Mouse (Mus musculus) CH12.LX (cell line): ENCODE data around the gene Rsph6a. TPM values are rescaled to one million over a fixed set of nuclear protein-coding genes. Genes with fewer than 3 reads are reported as not detected.

Experiments used
- DNase-seq: peaks from one replicate; pipeline ENCODE4 v3.0.0-alpha.2; 2013; ENCODE audit errors: extremely low read depth
- H3K27ac ChIP-seq: 2 replicates; pipeline ENCODE4 v1.5.1; 2012; ENCODE audit warnings: low read depth, mild to moderate bottlenecking, control low read depth, moderate library complexity; ENCODE audit not compliant: insufficient read depth
- H3K27me3 ChIP-seq: replicated peaks from 2 replicates; pipeline ENCODE3; 2012; ENCODE audit warnings: inconsistent platforms
- H3K36me3 ChIP-seq, 2 experiments: replicated peaks in 1 of 2; 2 replicates each; pipeline versions ENCODE3 to v1.6.1; 2012; ENCODE audit warnings: inconsistent platforms in 1 of 2, low read length in 1 of 2, mild to moderate bottlenecking in 1 of 2, mixed read lengths in 1 of 2, moderate library complexity in 1 of 2; ENCODE audit not compliant: control insufficient read depth in 1 of 2, insufficient read depth in 1 of 2
- H3K4me1 ChIP-seq, 2 experiments: 2 replicates each; pipeline ENCODE4 v1.6.1; 2012; ENCODE audit warnings: inconsistent platforms in 1 of 2, moderate library complexity in 1 of 2; ENCODE audit not compliant: insufficient read depth in 2 of 2, control insufficient read depth in 1 of 2
- H3K4me2 ChIP-seq: 2 replicates; pipeline ENCODE4 v1.6.1; 2012; ENCODE audit warnings: low read depth, mild to moderate bottlenecking, control low read depth; ENCODE audit not compliant: poor library complexity, insufficient read depth, severe bottlenecking
- H3K4me3 ChIP-seq, 3 experiments: fragments of 150-350 bp in 1 of 3; sonication (generic) in 1 of 3; replicated peaks in 1 of 3; 2 replicates each; pipeline versions ENCODE3 to v1.5.1; 2011 to 2012; ENCODE audit warnings: low read depth in 2 of 3, low read length in 2 of 3, mild to moderate bottlenecking in 2 of 3, moderate library complexity in 2 of 3, control low read depth in 1 of 3, improper control_type of control experiment in 1 of 3, inconsistent platforms in 1 of 3, mixed read lengths in 1 of 3; ENCODE audit not compliant: poor library complexity in 1 of 3
- H3K79me2 ChIP-seq: replicated peaks from 2 replicates; pipeline ENCODE4 v1.6.1; 2012; ENCODE audit warnings: mild to moderate bottlenecking, moderate library complexity; ENCODE audit not compliant: control insufficient read depth, poor library complexity, insufficient read depth, severe bottlenecking; ENCODE audit errors: extremely low read depth
- H3K9ac ChIP-seq: 2 replicates; pipeline ENCODE4 v1.6.1; 2012; ENCODE audit warnings: low read depth, mild to moderate bottlenecking, control low read depth, moderate library complexity; ENCODE audit not compliant: insufficient read depth
- H3K9me3 ChIP-seq: replicated peaks from 2 replicates; pipeline ENCODE3; 2012; ENCODE audit warnings: low read length, inconsistent platforms, mixed read lengths
- CHD1 ChIP-seq: IDR thresholded peaks from 2 replicates; pipeline ENCODE4 v1.6.1; 2012; ENCODE audit warnings: low read depth, low read length, improper control_type of control experiment, inconsistent platforms
- E2F4 ChIP-seq: IDR thresholded peaks from 2 replicates; pipeline ENCODE4 v1.6.1; 2011; ENCODE audit warnings: low read depth, low read length, improper control_type of control experiment; ENCODE audit not compliant: insufficient replicate concordance
- EP300 ChIP-seq: IDR thresholded peaks from 2 replicates; pipeline ENCODE4 v1.6.1; 2011; ENCODE audit warnings: low read length, improper control_type of control experiment
- ETS1 ChIP-seq: conservative IDR thresholded peaks from 2 replicates; pipeline ENCODE4 v1.6.1; 2012; ENCODE audit warnings: low read depth, mild to moderate bottlenecking, inconsistent platforms, low read length, improper control_type of control experiment, moderate library complexity
- HCFC1 ChIP-seq: IDR thresholded peaks from 2 replicates; pipeline ENCODE4 v1.6.1; 2012; ENCODE audit warnings: low read depth, mild to moderate bottlenecking, inconsistent platforms, low read length, improper control_type of control experiment
- IRF4 ChIP-seq: IDR thresholded peaks from 2 replicates; pipeline ENCODE4 v1.6.1; 2014; ENCODE audit warnings: low read depth, mild to moderate bottlenecking, inconsistent platforms, low read length, improper control_type of control experiment
- KAT2A ChIP-seq: IDR thresholded peaks from 2 replicates; pipeline ENCODE4 v1.6.1; 2012; ENCODE audit warnings: low read length, improper control_type of control experiment, inconsistent platforms; ENCODE audit not compliant: insufficient replicate concordance
- MAFK ChIP-seq: IDR thresholded peaks from 2 replicates; pipeline ENCODE4 v1.6.1; 2011; ENCODE audit warnings: low read length, improper control_type of control experiment; ENCODE audit not compliant: insufficient replicate concordance
- MXI1 ChIP-seq: IDR thresholded peaks from 2 replicates; pipeline ENCODE4 v1.6.1; 2011; ENCODE audit warnings: mild to moderate bottlenecking, low read depth, low read length, improper control_type of control experiment
- MYC ChIP-seq: IDR thresholded peaks from 2 replicates; pipeline ENCODE4 v1.6.1; 2011; ENCODE audit warnings: low read depth, mild to moderate bottlenecking, improper control_type of control experiment, low read length
- NELFE ChIP-seq: IDR thresholded peaks from 2 replicates; pipeline ENCODE4 v1.6.1; 2011; ENCODE audit warnings: low read depth, low read length, improper control_type of control experiment
- NRF1 ChIP-seq: IDR thresholded peaks from 2 replicates; pipeline ENCODE4 v1.6.1; 2014; ENCODE audit warnings: low read depth, mild to moderate bottlenecking, inconsistent platforms, low read length, improper control_type of control experiment, moderate library complexity
- POLR2AphosphoS2 ChIP-seq: IDR thresholded peaks from 2 replicates; pipeline ENCODE4 v1.6.1; 2011; ENCODE audit warnings: low read depth, low read length, improper control_type of control experiment
- RAD21 ChIP-seq: IDR thresholded peaks from 2 replicates; pipeline ENCODE4 v1.6.1; 2011; ENCODE audit warnings: low read depth, mild to moderate bottlenecking, low read length, improper control_type of control experiment, moderate library complexity
- RCOR1 ChIP-seq: conservative IDR thresholded peaks from 2 replicates; pipeline ENCODE4 v1.6.1; 2012; ENCODE audit warnings: low read depth, mild to moderate bottlenecking, inconsistent platforms, low read length, improper control_type of control experiment
- SIN3A ChIP-seq: IDR thresholded peaks from 2 replicates; pipeline ENCODE4 v1.6.1; 2012; ENCODE audit warnings: low read length, improper control_type of control experiment, inconsistent platforms
- TCF12 ChIP-seq: IDR thresholded peaks from 2 replicates; pipeline ENCODE4 v1.6.1; 2014; ENCODE audit warnings: low read depth, mild to moderate bottlenecking, inconsistent platforms, low read length, improper control_type of control experiment
- ZC3H11A ChIP-seq: IDR thresholded peaks from 2 replicates; pipeline ENCODE4 v1.6.1; 2012; ENCODE audit warnings: low read depth, mild to moderate bottlenecking, inconsistent platforms, low read length, improper control_type of control experiment
- ZNF384 ChIP-seq: IDR thresholded peaks from 2 replicates; pipeline ENCODE4 v1.6.1; 2012; ENCODE audit warnings: low read depth, low read length, improper control_type of control experiment, inconsistent platforms
- dilution Hi-C: fragments of 300-500 bp; cut with MboI; formaldehyde crosslinking; loops from 2 replicates; pipeline ENCODE4 v1.14.3; 2020; ENCODE audit warnings: low sequenced_read_pairs; ENCODE audit not compliant: extremely low pct_unique_long_range_greater_than_20kb, extremely low pct_ligation_motif_present
- in situ Hi-C: fragments of 300-500 bp; cut with MboI; formaldehyde crosslinking; loops from 3 replicates; pipeline ENCODE4 v1.14.3; 2019; ENCODE audit warnings: low sequenced_read_pairs, low pct_ligation_motif_present, low pct_unique_long_range_greater_than_20kb, mixed read lengths
- polyA plus RNA-seq: library from polyadenylated mRNA; unstranded; fragments of >175 nt; gene quantifications from 2 replicates; pipeline ENCODE4 v1.2.1, GENCODE M21; 2012; ENCODE audit warnings: low read depth; ENCODE audit not compliant: insufficient read length
- total RNA-seq, 2 experiments: library from RNA; depleted of rRNA; stranded (reverse); fragments of 300-350 nt in 1 of 2; fragments of >200 nt in 1 of 2; gene quantifications; 2 replicates each; pipeline ENCODE4 v1.2.3; 2012 to 2014

Rsph6a gene
- total and polyA plus RNA-seq, 3 experiments = 0.25 TPM; not detected in 2

GRCm38 (mm10) chr7:19052345-19053135, 1.9 kb upstream of the Rsph6a start:
- no peak overlapping the region for H3K9ac ChIP-seq
- dilution Hi-C loops = no loop called here
- no peaks in the 10 kb centered on the region for H3K79me2 ChIP-seq
- no peak overlapping the region for H3K4me2 ChIP-seq
- H3K9me3 ChIP-seq = no peaks in the 10 kb centered on the region
- peaks cover 0 to 12% of the 10 kb centered on the region in 2 experiments; a peak in 1 of 4 replicates for H3K4me1 ChIP-seq
- in situ Hi-C loops = no loop called here
- H3K27me3 ChIP-seq = no peaks in the 10 kb centered on the region
- no peak overlapping the region for H3K4me3 ChIP-seq
- no peak overlapping the region for H3K27ac ChIP-seq
- no peak for DNase-seq
- H3K36me3 ChIP-seq = peaks cover 78 to 100% of the 10 kb centered on the region in 2 experiments
- TF ChIP-seq HCFC1 (no peak), KAT2A (no peak), POLR2AphosphoS2 (no peak), TCF12 (no peak), ETS1 (no peak), ZC3H11A (no peak), MYC (no peak), NRF1 (no peak), MAFK (no peak), E2F4 (no peak), RCOR1 (no peak), IRF4 (no peak), SIN3A (no peak), ZNF384 (no peak), NELFE (no peak)

GRCm38 (mm10) chr7:19053136-19053532, 1.4 kb upstream of the Rsph6a start:
- Histone ChIP-seq H3K4me3 (no peak overlapping the region), H3K4me2 (no peak overlapping the region), H3K9me3 (no peaks in the 10 kb centered on the region), H3K9ac (no peak overlapping the region), H3K36me3 (peaks cover 74 to 100% of the 10 kb centered on the region in 2 experiments), H3K27ac (no peak overlapping the region), H3K27me3 (no peaks in the 10 kb centered on the region), H3K79me2 (no peaks in the 10 kb centered on the region), H3K4me1 (peaks cover 0 to 12% of the 10 kb centered on the region in 2 experiments; a peak in 1 of 4 replicates)
- no peak for TF ChIP-seq CHD1
- no peak for TF ChIP-seq RAD21
- TF ChIP-seq EP300 = no peak
- TF ChIP-seq ETS1 = no peak
- no peak for TF ChIP-seq MXI1
- in situ Hi-C loops = no loop called here
- no peak for DNase-seq
- dilution Hi-C loops = no loop called here
